Mouse (Mus musculus) kidney, embryonic 14.5 days (tissue): ENCODE measurements around the gene Mfsd1. TPM values are rescaled to one million over a fixed set of nuclear protein-coding genes. Genes with fewer than 3 reads are reported as not detected.

Source experiments
- ATAC-seq: fragments of 200-750 bp; cut with Nextera tagmentation; 2 replicates; pipeline ENCODE4 v1.8.0; 2017; ENCODE audit warnings: moderate number of reproducible peaks, mild to moderate bottlenecking, moderate TSS enrichment, moderate library complexity; ENCODE audit not compliant: low FRiP score, low TSS enrichment
- H3K27ac ChIP-seq: fragments of 300-500 bp; sonication (generic); 2 replicates; pipeline ENCODE4 v1.5.1; 2014; ENCODE audit warnings: low read depth, mild to moderate bottlenecking, low read length, moderate library complexity, mixed read lengths
- H3K27me3 ChIP-seq: fragments of 300-500 bp; sonication (generic); 2 replicates; pipeline ENCODE4 v1.6.1; 2014; ENCODE audit warnings: mild to moderate bottlenecking, low read length; ENCODE audit not compliant: control insufficient read depth, insufficient read depth
- H3K36me3 ChIP-seq: fragments of 300-500 bp; sonication (generic); 2 replicates; pipeline ENCODE4 v1.6.1; 2014; ENCODE audit warnings: low read length, mixed read lengths; ENCODE audit not compliant: control insufficient read depth, insufficient read depth
- H3K4me1 ChIP-seq: fragments of 300-500 bp; sonication (generic); 2 replicates; pipeline ENCODE4 v1.6.1; 2014; ENCODE audit warnings: low read length, mixed read lengths; ENCODE audit not compliant: control insufficient read depth, insufficient read depth
- H3K4me2 ChIP-seq: fragments of 300-500 bp; sonication (generic); replicated peaks from 2 replicates; pipeline ENCODE4 v1.6.1; 2014; ENCODE audit warnings: low read depth, mild to moderate bottlenecking, low read length
- H3K4me3 ChIP-seq: fragments of 300-500 bp; sonication (generic); 2 replicates; pipeline ENCODE4 v1.5.1; 2014; ENCODE audit warnings: mild to moderate bottlenecking, low read length
- H3K9ac ChIP-seq: fragments of 300-500 bp; sonication (generic); 2 replicates; pipeline ENCODE4 v1.6.1; 2014; ENCODE audit warnings: low read depth, mild to moderate bottlenecking, low read length, moderate library complexity
- H3K9me3 ChIP-seq: fragments of 300-500 bp; sonication (generic); 2 replicates; pipeline ENCODE4 v1.6.1; 2016; ENCODE audit warnings: low read length; ENCODE audit not compliant: control insufficient read depth
- WGBS: fragments of 180-500 bp; shearing (Covaris S2); extraction: QIAGEN DNeasy Blood & Tissue Kit; methylation state at CpG from one replicate; pipeline ENCODE4 v1.1.7; 2014; 5-methylcytosine and 5-hydroxymethylcytosine counted together
- polyA plus RNA-seq: library from polyadenylated mRNA; unstranded; fragments of >200 nt; fragmentation: Nextera tagmentation; extraction: Ambion mirVana; gene quantifications from 2 replicates; pipeline ENCODE4 v1.2.1, GENCODE M21; 2014

The Mfsd1 gene
- polyA plus RNA-seq, 1 experiment from 2014 or later = 82.5 TPM

GRCm38 (mm10) chr3:67583846-67584186 lies 1.3 kb downstream of the Mfsd1 start:
- ATAC-seq = no peak
- no peaks in the 10 kb centered on the region for H3K27me3 ChIP-seq
- H3K4me1 ChIP-seq = peaks cover 3% of the 10 kb centered on the region; the same call in 1 of the 2 replicates
- 72% methylated on average over 6 of the region's 6 CpGs for WGBS
- H3K9ac ChIP-seq = no peak overlapping the region
- peak overlapping the region; percentile 80; the same call in 1 of the 2 replicates for H3K4me3 ChIP-seq
- no peak overlapping the region for H3K27ac ChIP-seq
- peaks cover 12% of the 10 kb centered on the region; the same call in 1 of the 2 replicates for H3K36me3 ChIP-seq
- no peaks in the 10 kb centered on the region for H3K9me3 ChIP-seq
- peak overlapping the region; percentile 84 for H3K4me2 ChIP-seq

GRCm38 (mm10) chr3:67586511-67586910 lies 4.0 kb downstream of the Mfsd1 start:
- 85% methylated on average over 2 of the region's 2 CpGs for WGBS
- no peak overlapping the region for H3K9ac ChIP-seq

GRCm38 (mm10) chr3:67587430-67587829 lies 4.9 kb downstream of the Mfsd1 start:
- no peak overlapping the region for H3K4me2 ChIP-seq
- no peaks in the 10 kb centered on the region for H3K9me3 ChIP-seq
- no peak overlapping the region for H3K27ac ChIP-seq
- no peak for ATAC-seq
- 82% methylated on average over 9 of the region's 9 CpGs for WGBS
- no peak overlapping the region for H3K4me3 ChIP-seq
- H3K4me1 ChIP-seq = peaks cover 3% of the 10 kb centered on the region; the same call in 1 of the 2 replicates
- H3K36me3 ChIP-seq = peaks cover 43% of the 10 kb centered on the region
- no peaks in the 10 kb centered on the region for H3K27me3 ChIP-seq
- no peak overlapping the region for H3K9ac ChIP-seq

More at GRCm38 (mm10) chr3:67586511-67586910, 4.0 kb downstream of the Mfsd1 start:
- Histone ChIP-seq H3K27ac (no peak overlapping the region), H3K27me3 (no peaks in the 10 kb centered on the region), H3K36me3 (peaks cover 35% of the 10 kb centered on the region; the same call in 1 of the 2 replicates), H3K4me3 (no peak overlapping the region), H3K4me2 (no peak overlapping the region), H3K4me1 (peaks cover 3% of the 10 kb centered on the region; the same call in 1 of the 2 replicates), H3K9me3 (no peaks in the 10 kb centered on the region)
- ATAC-seq = no peak

- Histone ChIP-seq H3K36me3 (peaks cover 52% of the 10 kb centered on the region), H3K4me2 (no peak overlapping the region)
These were observed 19.1 kb downstream of the Mfsd1 start for GRCm38 (mm10) chr3:67601616-67602138.

GRCm38 (mm10) chr3:67618222-67618621 lies 35.7 kb downstream of the Mfsd1 start:
- Histone ChIP-seq H3K36me3 (no peaks in the 10 kb centered on the region), H3K4me1 (no peaks in the 10 kb centered on the region), H3K27me3 (no peaks in the 10 kb centered on the region), H3K9me3 (no peaks in the 10 kb centered on the region), H3K9ac (no peak overlapping the region), H3K4me3 (no peak overlapping the region), H3K27ac (no peak overlapping the region), H3K4me2 (no peak overlapping the region)
- no peak for ATAC-seq

More at GRCm38 (mm10) chr3:67601616-67602138, 19.1 kb downstream of the Mfsd1 start:
- Histone ChIP-seq H3K4me1 (no peaks in the 10 kb centered on the region), H3K4me3 (no peak overlapping the region), H3K9me3 (no peaks in the 10 kb centered on the region), H3K9ac (no peak overlapping the region), H3K27ac (no peak overlapping the region), H3K27me3 (no peaks in the 10 kb centered on the region)
- ATAC-seq = no peak
- 89% methylated on average over 13 of the region's 13 CpGs for WGBS

- Histone ChIP-seq H3K4me2 (no peak overlapping the region), H3K27ac (no peak overlapping the region), H3K9me3 (no peaks in the 10 kb centered on the region), H3K9ac (no peak overlapping the region), H3K4me3 (no peak overlapping the region), H3K36me3 (no peaks in the 10 kb centered on the region), H3K4me1 (no peaks in the 10 kb centered on the region), H3K27me3 (no peaks in the 10 kb centered on the region)
- no peak for ATAC-seq
- 80% methylated on average over 1 of the region's 1 CpGs for WGBS
These were observed 42.1 kb downstream of the Mfsd1 start for GRCm38 (mm10) chr3:67624629-67625028.

- H3K4me3 ChIP-seq = no peak overlapping the region
- H3K4me1 ChIP-seq = no peaks in the 10 kb centered on the region
- H3K36me3 ChIP-seq = no peaks in the 10 kb centered on the region
- ATAC-seq = no peak
- H3K27ac ChIP-seq = no peak overlapping the region
- no peak overlapping the region for H3K9ac ChIP-seq
- no peaks in the 10 kb centered on the region for H3K9me3 ChIP-seq
- 84% methylated on average over 3 of the region's 3 CpGs for WGBS
- no peaks in the 10 kb centered on the region for H3K27me3 ChIP-seq
- H3K4me2 ChIP-seq = no peak overlapping the region
These were observed 60.6 kb downstream of the Mfsd1 start for GRCm38 (mm10) chr3:67643135-67643534.

- no peak overlapping the region for H3K9ac ChIP-seq
- no peak overlapping the region for H3K4me3 ChIP-seq
- H3K4me2 ChIP-seq = no peak overlapping the region
- H3K4me1 ChIP-seq = no peaks in the 10 kb centered on the region
- no peaks in the 10 kb centered on the region for H3K27me3 ChIP-seq
- no peaks in the 10 kb centered on the region for H3K9me3 ChIP-seq
- no peaks in the 10 kb centered on the region for H3K36me3 ChIP-seq
- ATAC-seq = no peak
- 87% methylated on average over 7 of the region's 7 CpGs for WGBS
- H3K27ac ChIP-seq = no peak overlapping the region
These were observed 63.3 kb downstream of the Mfsd1 start for GRCm38 (mm10) chr3:67645640-67646466.
